Mouse (Mus musculus): ENCODE results near the gene Serp2.

- TF ChIP-seq CTCF (conservative IDR thresholded peaks at IDR 0.05; ENCODE audit: low read length): no peak
- no peak for TF ChIP-seq NANOG (IDR thresholded peaks at IDR 0.05; ENCODE audit: borderline replicate concordance, low read length)
These were observed 47.3 kb upstream of the Serp2 start for GRCm38 (mm10) chr14:76604012-76604411.
